Mouse (Mus musculus): ENCODE results near the gene Prkar1b. TPM values are rescaled to one million over a fixed set of nuclear protein-coding genes. Genes with fewer than 3 reads are reported as not detected.

The Prkar1b gene
- polyA plus RNA-seq, 1 experiment, result 5.4 TPM

DNA sequence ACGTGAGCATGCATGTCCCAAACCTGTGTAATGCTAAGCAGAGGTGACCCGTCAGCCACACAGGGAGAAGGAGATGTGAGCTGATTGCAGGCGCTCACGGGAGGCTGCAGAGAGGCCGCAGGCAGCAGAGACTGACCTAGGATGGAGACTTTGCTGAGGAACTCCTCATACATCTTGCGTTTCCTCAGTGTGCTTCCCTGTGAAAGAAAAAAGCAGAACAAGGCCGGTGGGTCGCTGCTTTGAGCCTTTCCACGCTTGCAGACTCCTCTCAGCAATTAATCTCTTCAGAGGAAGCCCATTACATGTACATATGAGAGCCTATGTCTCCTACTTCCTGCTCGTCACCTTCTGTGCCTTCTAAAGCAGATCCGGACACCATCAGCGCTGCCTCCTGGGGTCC, 107.5 kb downstream of the Prkar1b start:
- H3K36me3 ChIP-seq (ENCODE audit: control insufficient read depth, insufficient read depth, low read length), result no peaks in the 10 kb centered on the region

DNA sequence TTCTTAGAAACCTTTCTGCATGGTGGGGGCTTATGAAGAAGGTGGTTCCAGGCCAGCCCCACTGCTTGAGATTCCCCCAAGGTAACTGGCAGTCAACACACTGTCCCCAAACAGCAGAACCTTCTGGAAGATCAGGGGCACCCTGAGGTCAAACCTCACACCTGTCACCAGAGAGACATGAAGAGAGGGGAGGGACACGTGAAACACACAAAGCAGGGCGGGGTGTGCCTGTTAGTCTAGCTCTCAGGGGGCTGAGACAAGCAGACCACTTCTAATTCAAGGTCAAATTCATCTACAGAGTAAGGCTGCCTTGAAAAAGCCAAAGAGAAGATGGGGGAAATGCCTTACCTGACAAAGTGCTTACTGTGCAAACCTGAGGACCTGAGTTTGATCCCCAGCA, 114.6 kb downstream of the Prkar1b start:
- Histone ChIP-seq H3K4me3 (ENCODE audit: control insufficient read depth, low read depth, low read length) (no peak overlapping the region), H3K4me1 (ENCODE audit: control insufficient read depth, insufficient read depth, low read length) (peaks cover 5% of the 10 kb centered on the region; the same call in 1 of the 2 replicates), H3K27me3 (ENCODE audit: control insufficient read depth, insufficient read depth, low read length) (no peaks in the 10 kb centered on the region), H3K27ac (ENCODE audit: control insufficient read depth, insufficient read depth, low read depth, low read length) (no peak overlapping the region), H3K36me3 (ENCODE audit: control insufficient read depth, insufficient read depth, low read length) (no peaks in the 10 kb centered on the region)
- TF ChIP-seq CTCF (IDR thresholded peaks at IDR 0.05; ENCODE audit: control insufficient read depth, insufficient read depth, insufficient replicate concordance, low read depth, low read length), result no peak
- no peak for TF ChIP-seq POLR2A (IDR thresholded peaks at IDR 0.05; ENCODE audit: control insufficient read depth, low read depth, low read length)

More for the DNA sequence above, 107.5 kb downstream of the Prkar1b start:
- no peak overlapping the region for H3K27ac ChIP-seq (ENCODE audit: control insufficient read depth, insufficient read depth, low read depth, low read length)
- H3K4me3 ChIP-seq (ENCODE audit: control insufficient read depth, low read depth, low read length), result no peak overlapping the region
- TF ChIP-seq POLR2A (IDR thresholded peaks at IDR 0.05; ENCODE audit: control insufficient read depth, low read depth, low read length) (no peak), CTCF (IDR thresholded peaks at IDR 0.05; ENCODE audit: control insufficient read depth, insufficient read depth, insufficient replicate concordance, low read depth, low read length) (no peak)
- H3K27me3 ChIP-seq (ENCODE audit: control insufficient read depth, insufficient read depth, low read length), result no peaks in the 10 kb centered on the region
- no peaks in the 10 kb centered on the region for H3K4me1 ChIP-seq (ENCODE audit: control insufficient read depth, insufficient read depth, low read length)

DNA sequence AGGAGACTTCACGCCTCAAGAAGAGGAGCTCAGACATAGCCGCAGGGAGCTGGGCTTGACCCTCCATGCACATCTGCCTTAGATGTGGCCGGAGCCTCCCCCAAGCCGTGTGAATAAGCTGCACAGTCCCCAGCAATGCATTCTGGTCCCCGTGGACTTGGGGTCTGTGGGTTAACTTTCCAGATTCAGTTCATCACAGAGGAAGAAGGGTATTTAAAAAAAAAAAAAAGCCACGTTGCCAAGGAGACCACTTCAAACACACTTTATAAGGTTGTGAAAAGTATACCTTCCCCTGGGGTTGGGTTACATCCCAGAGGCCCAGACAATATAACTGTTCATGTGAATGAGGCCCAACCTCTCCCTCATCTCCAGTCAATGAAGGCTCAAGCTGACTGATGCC, 115.1 kb downstream of the Prkar1b start:
- no peaks in the 10 kb centered on the region for H3K27me3 ChIP-seq (ENCODE audit: control insufficient read depth, insufficient read depth, low read length)
- H3K36me3 ChIP-seq (ENCODE audit: control insufficient read depth, insufficient read depth, low read length), result no peaks in the 10 kb centered on the region
- no peak overlapping the region for H3K27ac ChIP-seq (ENCODE audit: control insufficient read depth, insufficient read depth, low read depth, low read length)
- TF ChIP-seq POLR2A (IDR thresholded peaks at IDR 0.05; ENCODE audit: control insufficient read depth, low read depth, low read length) (no peak), CTCF (IDR thresholded peaks at IDR 0.05; ENCODE audit: control insufficient read depth, insufficient read depth, insufficient replicate concordance, low read depth, low read length) (no peak)
- H3K4me3 ChIP-seq (ENCODE audit: control insufficient read depth, low read depth, low read length), result no peak overlapping the region
- H3K4me1 ChIP-seq (ENCODE audit: control insufficient read depth, insufficient read depth, low read length), result peaks cover 5% of the 10 kb centered on the region; the same call in 1 of the 2 replicates

DNA sequence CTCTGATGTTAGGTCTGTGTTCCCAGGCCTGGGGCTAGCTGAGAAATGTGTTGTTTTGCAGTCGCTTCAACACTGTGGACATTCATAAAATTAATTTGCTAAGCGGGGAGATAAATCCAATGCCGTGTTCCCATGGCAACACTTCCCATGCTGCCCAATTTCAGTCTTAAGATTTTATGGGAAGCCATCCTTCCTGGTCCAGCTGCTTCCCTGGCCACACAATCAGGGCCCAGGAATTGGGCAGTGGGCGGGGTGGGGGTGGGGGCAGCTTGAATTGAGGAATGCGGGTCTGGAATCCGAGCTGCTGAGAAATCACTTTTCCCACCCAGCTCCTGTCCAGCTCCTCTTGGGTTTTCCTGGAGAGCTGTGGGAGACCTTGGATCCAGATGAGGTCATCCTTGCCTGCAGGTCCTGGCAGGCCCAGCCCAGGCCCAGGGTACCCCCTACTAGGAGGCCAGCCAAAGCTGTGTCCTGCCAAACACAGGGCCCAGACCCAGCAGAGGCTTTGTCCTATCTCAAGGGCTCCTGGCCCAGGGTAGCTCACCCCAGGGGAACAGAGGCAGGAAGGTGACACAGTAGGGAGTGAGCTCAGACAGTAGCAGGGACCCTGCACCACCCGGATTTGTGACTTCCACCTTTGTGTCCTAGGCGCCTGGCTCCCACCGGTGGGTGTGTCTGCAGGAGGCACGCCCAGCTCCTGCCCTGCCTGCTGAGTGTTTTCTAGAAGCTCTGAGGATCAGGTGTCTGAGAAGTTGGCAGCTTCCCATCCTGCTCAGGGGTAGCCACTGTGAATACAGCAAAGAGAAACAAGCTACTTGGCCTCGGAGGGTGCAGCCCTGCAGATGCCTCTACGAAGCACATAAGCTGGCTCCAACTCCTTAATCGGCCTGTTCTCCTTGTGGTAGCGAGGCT, 116.1 kb downstream of the Prkar1b start:
- TF ChIP-seq CTCF (IDR thresholded peaks at IDR 0.05; ENCODE audit: control insufficient read depth, insufficient read depth, insufficient replicate concordance, low read depth, low read length) (no peak), POLR2A (IDR thresholded peaks at IDR 0.05; ENCODE audit: control insufficient read depth, low read depth, low read length) (no peak)
- H3K4me3 ChIP-seq (ENCODE audit: control insufficient read depth, low read depth, low read length), result no peak overlapping the region
- peaks cover 5% of the 10 kb centered on the region; the same call in 1 of the 2 replicates for H3K4me1 ChIP-seq (ENCODE audit: control insufficient read depth, insufficient read depth, low read length)
- no peak overlapping the region for H3K27ac ChIP-seq (ENCODE audit: control insufficient read depth, insufficient read depth, low read depth, low read length)
- H3K36me3 ChIP-seq (ENCODE audit: control insufficient read depth, insufficient read depth, low read length), result no peaks in the 10 kb centered on the region
- H3K27me3 ChIP-seq (ENCODE audit: control insufficient read depth, insufficient read depth, low read length), result no peaks in the 10 kb centered on the region

DNA sequence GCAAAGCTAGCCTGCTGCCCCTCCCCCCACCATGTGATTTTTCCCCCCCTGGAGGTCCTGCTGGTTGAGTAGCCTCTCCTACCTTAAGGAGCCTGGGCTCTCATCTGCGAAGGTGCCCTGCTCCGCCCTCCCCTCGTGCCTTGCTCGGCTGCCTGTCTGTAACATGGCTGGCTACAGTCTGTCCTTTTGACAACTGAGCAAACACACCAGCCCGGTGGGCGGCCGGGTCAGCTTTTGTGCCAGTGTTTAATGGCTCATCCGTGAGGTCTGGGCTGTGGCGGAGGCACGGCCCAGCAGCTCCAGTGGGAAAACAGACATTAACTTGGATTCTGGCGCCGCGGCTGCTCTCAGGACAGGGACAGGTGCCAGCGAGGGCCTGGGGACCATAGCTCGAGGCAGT, 122.2 kb downstream of the Prkar1b start:
- Histone ChIP-seq H3K4me1 (ENCODE audit: control insufficient read depth, insufficient read depth, low read length) (no peaks in the 10 kb centered on the region), H3K27me3 (ENCODE audit: control insufficient read depth, insufficient read depth, low read length) (no peaks in the 10 kb centered on the region), H3K4me3 (ENCODE audit: control insufficient read depth, low read depth, low read length) (no peak overlapping the region), H3K36me3 (ENCODE audit: control insufficient read depth, insufficient read depth, low read length) (no peaks in the 10 kb centered on the region), H3K27ac (ENCODE audit: control insufficient read depth, insufficient read depth, low read depth, low read length) (no peak overlapping the region)
- no peak for TF ChIP-seq POLR2A (IDR thresholded peaks at IDR 0.05; ENCODE audit: control insufficient read depth, low read depth, low read length)

DNA sequence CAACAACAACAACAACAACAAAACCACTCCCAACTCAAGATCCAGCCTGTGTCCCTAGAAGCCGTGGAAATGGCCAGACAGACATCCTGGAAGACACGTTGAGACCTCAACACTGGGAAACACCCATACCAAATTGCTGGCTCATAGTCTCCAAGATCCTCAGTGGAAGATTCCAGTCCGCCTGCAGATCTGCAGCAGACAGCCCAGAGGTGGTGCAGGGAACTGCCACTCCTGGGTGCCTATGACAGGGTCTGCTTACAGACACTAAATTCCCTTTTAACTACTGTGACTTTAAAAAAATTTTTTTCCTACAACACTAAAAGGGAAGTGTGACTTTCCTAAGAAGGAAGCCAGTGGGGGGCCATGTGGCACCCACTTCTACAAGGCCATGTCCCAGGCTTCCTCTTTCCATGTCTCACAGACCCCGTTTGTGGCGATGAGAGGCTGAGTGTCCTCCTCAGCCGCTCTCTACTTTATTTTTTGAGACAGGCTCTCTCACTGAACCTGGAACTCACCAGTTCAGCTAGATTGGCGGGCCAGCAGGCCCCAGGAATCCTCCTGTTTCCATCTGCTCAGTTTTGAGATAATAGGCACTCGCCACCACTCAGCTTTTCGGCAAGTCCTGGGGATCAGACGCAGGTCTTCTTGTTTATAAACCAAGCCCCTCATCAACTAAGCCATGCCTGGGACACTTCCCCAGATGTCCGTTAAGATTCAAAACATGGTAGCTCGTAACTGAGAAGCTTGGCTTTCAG, 125.3 kb downstream of the Prkar1b start:
- Histone ChIP-seq H3K36me3 (ENCODE audit: control insufficient read depth, insufficient read depth, low read length) (no peaks in the 10 kb centered on the region), H3K4me3 (ENCODE audit: control insufficient read depth, low read depth, low read length) (no peak overlapping the region), H3K27me3 (ENCODE audit: control insufficient read depth, insufficient read depth, low read length) (no peaks in the 10 kb centered on the region), H3K27ac (ENCODE audit: control insufficient read depth, insufficient read depth, low read depth, low read length) (no peak overlapping the region), H3K4me1 (ENCODE audit: control insufficient read depth, insufficient read depth, low read length) (no peaks in the 10 kb centered on the region)
- TF ChIP-seq CTCF (IDR thresholded peaks at IDR 0.05; ENCODE audit: control insufficient read depth, insufficient read depth, insufficient replicate concordance, low read depth, low read length) (no peak), POLR2A (IDR thresholded peaks at IDR 0.05; ENCODE audit: control insufficient read depth, low read depth, low read length) (no peak)

DNA sequence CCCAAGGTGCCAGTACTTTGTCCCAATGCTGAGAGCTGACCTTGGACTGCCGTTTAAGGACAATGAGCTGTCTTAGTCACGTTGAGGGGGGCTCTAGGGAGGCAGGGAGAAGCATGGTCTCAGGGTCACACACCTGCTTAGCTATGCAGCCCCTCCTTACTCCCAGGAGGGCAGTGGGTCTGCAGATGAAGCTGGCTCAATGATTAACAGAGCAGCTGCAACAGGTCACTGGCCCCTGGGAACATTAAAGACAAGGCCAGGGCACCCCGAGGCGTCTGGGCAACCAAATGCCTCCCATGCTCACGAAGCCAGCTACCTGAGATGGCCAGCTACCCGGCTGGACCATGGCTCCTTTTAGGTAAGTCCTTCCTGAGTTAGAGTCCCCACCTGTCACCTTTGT, 129.2 kb downstream of the Prkar1b start:
- Histone ChIP-seq H3K36me3 (ENCODE audit: control insufficient read depth, insufficient read depth, low read length) (no peaks in the 10 kb centered on the region), H3K27ac (ENCODE audit: control insufficient read depth, insufficient read depth, low read depth, low read length) (no peak overlapping the region), H3K27me3 (ENCODE audit: control insufficient read depth, insufficient read depth, low read length) (no peaks in the 10 kb centered on the region), H3K4me3 (ENCODE audit: control insufficient read depth, low read depth, low read length) (no peak overlapping the region), H3K4me1 (ENCODE audit: control insufficient read depth, insufficient read depth, low read length) (no peaks in the 10 kb centered on the region)
- TF ChIP-seq CTCF (IDR thresholded peaks at IDR 0.05; ENCODE audit: control insufficient read depth, insufficient read depth, insufficient replicate concordance, low read depth, low read length) (no peak), POLR2A (IDR thresholded peaks at IDR 0.05; ENCODE audit: control insufficient read depth, low read depth, low read length) (no peak)

Measured in testis, adult 2 months (tissue).